Mouse (Mus musculus): Measurements from ENCODE around the gene Ptprcap. TPM values are rescaled to one million over a fixed set of nuclear protein-coding genes. Genes with fewer than 3 reads are reported as not detected.

Gene Ptprcap
- polyA plus RNA-seq, 1 experiment from 2014 or later: 1.3 TPM

DNA sequence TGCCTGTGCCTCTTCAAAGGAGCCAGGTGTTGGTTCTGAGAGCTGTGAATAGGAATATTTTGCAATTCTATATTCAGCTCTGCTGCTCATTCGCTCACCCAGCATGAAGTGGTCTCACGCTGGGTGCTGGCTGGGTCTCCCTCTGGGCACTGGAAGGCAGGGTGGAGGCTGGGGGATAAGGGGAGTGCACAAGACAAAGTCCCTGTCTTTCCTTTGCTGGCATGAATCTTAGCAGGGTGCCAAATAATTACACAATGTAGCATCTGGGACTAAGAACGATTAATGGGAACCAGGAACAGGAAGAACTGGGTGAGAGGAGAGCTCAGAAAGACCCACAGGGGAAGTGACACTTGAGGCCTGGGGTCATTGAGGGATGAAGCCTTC is 6.4 kb upstream of the Ptprcap start:
- no peak overlapping the region for H3K4me2 ChIP-seq (ENCODE audit: low read depth, low read length)
- peaks cover 4% of the 10 kb centered on the region for H3K4me1 ChIP-seq (ENCODE audit: control insufficient read depth, insufficient read depth, low read length)
- ATAC-seq (replicated peaks; ENCODE audit: insufficient number of reproducible peaks, low FRiP score, low TSS enrichment, low read depth) (no peak), DNase-seq (ENCODE audit: low spot score) (no peak)
- no peak overlapping the region for H3K4me3 ChIP-seq (ENCODE audit: low read depth, low read length)
- H3K27me3 ChIP-seq (ENCODE audit: control insufficient read depth, insufficient read depth, low read length): no peaks in the 10 kb centered on the region
- H3K27ac ChIP-seq (replicated peaks; ENCODE audit: low read depth, low read length): no peak overlapping the region
- H3K9ac ChIP-seq (replicated peaks; ENCODE audit: low read length): no peak overlapping the region
- no peaks in the 10 kb centered on the region for H3K9me3 ChIP-seq (replicated peaks; ENCODE audit: control insufficient read depth, low read length)
- no peaks in the 10 kb centered on the region for H3K36me3 ChIP-seq (replicated peaks; ENCODE audit: control insufficient read depth, insufficient read depth, low read depth, low read length)
- WGBS: 37% methylated on average over 3 of the region's 3 CpGs

DNA sequence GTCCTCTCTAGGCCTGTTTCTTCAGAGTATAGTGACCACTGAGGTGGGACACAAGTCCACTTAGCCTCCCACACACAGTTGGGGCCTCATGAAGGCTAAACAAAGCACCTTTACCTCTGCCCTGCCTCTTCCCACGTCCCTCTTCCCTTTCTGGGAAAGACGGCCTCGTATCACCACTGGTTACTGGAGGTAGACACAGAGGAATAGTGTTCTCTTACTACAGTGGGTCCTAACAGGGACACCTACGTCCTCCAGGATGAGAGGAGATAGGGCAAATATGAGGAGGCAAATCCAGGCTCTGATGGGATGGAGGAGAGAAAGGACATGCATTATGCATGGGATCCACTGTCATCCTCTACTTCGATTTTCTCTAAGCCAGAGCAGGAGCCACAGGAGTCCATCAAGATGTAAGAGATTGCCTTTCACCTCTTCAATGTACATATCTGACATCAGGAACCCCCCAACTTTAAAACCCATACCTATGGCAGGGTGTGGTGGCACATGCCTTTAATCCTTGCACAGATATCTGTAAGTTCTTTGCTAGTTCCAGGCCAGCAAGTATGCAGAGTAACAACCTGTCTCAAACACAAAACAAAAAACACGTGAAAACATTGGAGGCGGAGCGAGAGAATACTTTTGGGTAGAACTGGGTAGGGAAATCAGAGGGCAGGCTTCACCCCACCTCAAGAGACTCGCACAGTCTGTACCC is 5.5 kb upstream of the Ptprcap start:
- Histone ChIP-seq H3K9me3 (replicated peaks; ENCODE audit: control insufficient read depth, low read length) (no peaks in the 10 kb centered on the region), H3K27ac (replicated peaks; ENCODE audit: low read depth, low read length) (no peak overlapping the region), H3K36me3 (replicated peaks; ENCODE audit: control insufficient read depth, insufficient read depth, low read depth, low read length) (no peaks in the 10 kb centered on the region), H3K9ac (replicated peaks; ENCODE audit: low read length) (peak overlapping the region; percentile 18; the same call in 1 of the 2 replicates), H3K4me3 (ENCODE audit: low read depth, low read length) (peak overlapping the region; percentile 73), H3K4me2 (ENCODE audit: low read depth, low read length) (0 out of 2 replicates have a peak overlapping the region, but pooled peaks have one; percentile 13), H3K4me1 (ENCODE audit: control insufficient read depth, insufficient read depth, low read length) (peaks cover 4% of the 10 kb centered on the region), H3K27me3 (ENCODE audit: control insufficient read depth, insufficient read depth, low read length) (no peaks in the 10 kb centered on the region)
- ATAC-seq (replicated peaks; ENCODE audit: insufficient number of reproducible peaks, low FRiP score, low TSS enrichment, low read depth) (no peak), DNase-seq (ENCODE audit: low spot score) (no peak)
- 40% methylated on average over 9 of the region's 9 CpGs for WGBS

DNA sequence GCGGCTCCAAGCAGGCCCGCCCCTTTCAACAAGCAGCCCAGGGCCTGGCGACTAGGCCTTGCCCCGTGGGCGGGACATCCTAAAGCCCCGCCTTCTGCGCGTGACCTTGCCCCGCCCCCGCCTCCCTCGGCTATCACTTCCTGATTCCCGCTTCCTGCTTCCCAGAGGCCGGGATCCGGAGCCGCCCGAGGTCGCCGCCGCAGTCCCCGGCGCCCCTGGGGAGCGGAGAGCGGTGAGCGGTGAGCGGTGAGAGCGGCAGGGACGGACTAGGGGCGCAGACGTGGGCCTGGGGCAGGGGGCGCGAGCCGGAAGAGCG is 5.0 kb upstream of the Ptprcap start, which contains the start of gene Coro1b:
Coro1b (plus strand) TSS at position 129 of the 316 bp plus-strand sequence.
- no peaks in the 10 kb centered on the region for H3K9me3 ChIP-seq (replicated peaks; ENCODE audit: control insufficient read depth, low read length)
- H3K27ac ChIP-seq (replicated peaks; ENCODE audit: low read depth, low read length): no peak within 1 kb of the TSS; the same call in 1 of the 2 replicates
- peak within 1 kb of the TSS; percentile 78 for H3K9ac ChIP-seq (replicated peaks; ENCODE audit: low read length)
- H3K36me3 ChIP-seq (replicated peaks; ENCODE audit: control insufficient read depth, insufficient read depth, low read depth, low read length): no peaks in the 10 kb centered on the region
- WGBS: under 1% methylated on average over 33 of the region's 33 CpGs
- peaks cover 4% of the 10 kb centered on the region for H3K4me1 ChIP-seq (ENCODE audit: control insufficient read depth, insufficient read depth, low read length)
- no peaks in the 10 kb centered on the region for H3K27me3 ChIP-seq (ENCODE audit: control insufficient read depth, insufficient read depth, low read length)
- ATAC-seq (replicated peaks; ENCODE audit: insufficient number of reproducible peaks, low FRiP score, low TSS enrichment, low read depth) (peak; percentile 94), DNase-seq (ENCODE audit: low spot score) (peak; percentile 95)
- H3K4me3 ChIP-seq (ENCODE audit: low read depth, low read length): peak within 1 kb of the TSS; percentile 73
- H3K4me2 ChIP-seq (ENCODE audit: low read depth, low read length): peak within 1 kb of the TSS; percentile 84

DNA sequence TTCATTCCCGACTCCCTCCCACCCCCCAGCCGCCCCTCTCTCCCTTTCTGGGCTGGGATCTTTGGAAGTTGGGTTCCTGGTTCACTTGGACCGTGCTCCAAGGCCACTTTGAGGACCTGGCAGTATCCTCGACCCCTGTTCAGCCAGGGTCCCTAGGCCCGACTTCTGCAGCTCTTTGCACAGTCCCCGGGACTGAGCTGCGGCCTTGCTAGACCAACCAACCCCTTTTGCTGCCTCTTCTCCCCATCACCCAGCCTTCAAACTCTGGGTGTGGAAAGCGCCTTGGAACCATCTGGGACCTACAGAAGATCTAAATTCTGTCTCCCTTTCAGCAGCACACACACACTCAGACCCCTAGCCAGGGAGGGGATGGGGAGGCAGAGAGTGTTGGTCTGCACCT is 4.6 kb upstream of the Ptprcap start:
- peak overlapping the region; percentile 73 for H3K4me3 ChIP-seq (ENCODE audit: low read depth, low read length)
- ATAC-seq (replicated peaks; ENCODE audit: insufficient number of reproducible peaks, low FRiP score, low TSS enrichment, low read depth) (0 out of 2 replicates have a peak, but pooled peaks have one; percentile 0), DNase-seq (ENCODE audit: low spot score) (no peak)
- no peaks in the 10 kb centered on the region for H3K27me3 ChIP-seq (ENCODE audit: control insufficient read depth, insufficient read depth, low read length)
- H3K9me3 ChIP-seq (replicated peaks; ENCODE audit: control insufficient read depth, low read length): no peaks in the 10 kb centered on the region
- H3K4me1 ChIP-seq (ENCODE audit: control insufficient read depth, insufficient read depth, low read length): peaks cover 4% of the 10 kb centered on the region
- peak overlapping the region; percentile 84 for H3K4me2 ChIP-seq (ENCODE audit: low read depth, low read length)
- 3% methylated on average over 8 of the region's 8 CpGs for WGBS
- H3K9ac ChIP-seq (replicated peaks; ENCODE audit: low read length): peak overlapping the region; percentile 78
- no peak overlapping the region; the same call in 1 of the 2 replicates for H3K27ac ChIP-seq (replicated peaks; ENCODE audit: low read depth, low read length)
- H3K36me3 ChIP-seq (replicated peaks; ENCODE audit: control insufficient read depth, insufficient read depth, low read depth, low read length): no peaks in the 10 kb centered on the region

DNA sequence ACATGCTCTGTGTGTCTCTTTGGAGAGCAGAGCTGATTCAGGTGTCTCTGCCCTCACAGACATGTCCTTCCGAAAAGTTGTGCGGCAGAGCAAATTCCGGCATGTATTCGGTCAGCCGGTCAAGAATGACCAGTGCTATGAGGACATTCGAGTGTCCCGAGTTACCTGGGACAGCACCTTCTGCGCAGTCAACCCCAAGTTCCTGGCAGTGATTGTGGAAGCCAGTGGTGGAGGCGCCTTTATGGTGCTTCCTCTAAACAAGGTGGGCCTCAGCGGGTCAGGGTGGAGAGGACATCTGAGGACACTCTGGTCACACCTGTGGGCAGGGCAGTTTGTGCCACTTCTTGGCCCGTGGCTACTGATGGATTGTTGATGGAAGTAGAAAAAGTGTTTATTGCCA is 4.1 kb upstream of the Ptprcap start:
- H3K4me2 ChIP-seq (ENCODE audit: low read depth, low read length): peak overlapping the region; percentile 84
- 90% methylated on average over 11 of the region's 11 CpGs for WGBS
- H3K9ac ChIP-seq (replicated peaks; ENCODE audit: low read length): peak overlapping the region; percentile 78
- H3K4me1 ChIP-seq (ENCODE audit: control insufficient read depth, insufficient read depth, low read length): peaks cover 4% of the 10 kb centered on the region
- H3K36me3 ChIP-seq (replicated peaks; ENCODE audit: control insufficient read depth, insufficient read depth, low read depth, low read length): no peaks in the 10 kb centered on the region
- no peak for ATAC-seq (replicated peaks; ENCODE audit: insufficient number of reproducible peaks, low FRiP score, low TSS enrichment, low read depth)
- no peaks in the 10 kb centered on the region for H3K9me3 ChIP-seq (replicated peaks; ENCODE audit: control insufficient read depth, low read length)
- H3K27ac ChIP-seq (replicated peaks; ENCODE audit: low read depth, low read length): no peak overlapping the region
- DNase-seq (ENCODE audit: low spot score): no peak
- H3K4me3 ChIP-seq (ENCODE audit: low read depth, low read length): peak overlapping the region; percentile 73
- no peaks in the 10 kb centered on the region for H3K27me3 ChIP-seq (ENCODE audit: control insufficient read depth, insufficient read depth, low read length)

DNA sequence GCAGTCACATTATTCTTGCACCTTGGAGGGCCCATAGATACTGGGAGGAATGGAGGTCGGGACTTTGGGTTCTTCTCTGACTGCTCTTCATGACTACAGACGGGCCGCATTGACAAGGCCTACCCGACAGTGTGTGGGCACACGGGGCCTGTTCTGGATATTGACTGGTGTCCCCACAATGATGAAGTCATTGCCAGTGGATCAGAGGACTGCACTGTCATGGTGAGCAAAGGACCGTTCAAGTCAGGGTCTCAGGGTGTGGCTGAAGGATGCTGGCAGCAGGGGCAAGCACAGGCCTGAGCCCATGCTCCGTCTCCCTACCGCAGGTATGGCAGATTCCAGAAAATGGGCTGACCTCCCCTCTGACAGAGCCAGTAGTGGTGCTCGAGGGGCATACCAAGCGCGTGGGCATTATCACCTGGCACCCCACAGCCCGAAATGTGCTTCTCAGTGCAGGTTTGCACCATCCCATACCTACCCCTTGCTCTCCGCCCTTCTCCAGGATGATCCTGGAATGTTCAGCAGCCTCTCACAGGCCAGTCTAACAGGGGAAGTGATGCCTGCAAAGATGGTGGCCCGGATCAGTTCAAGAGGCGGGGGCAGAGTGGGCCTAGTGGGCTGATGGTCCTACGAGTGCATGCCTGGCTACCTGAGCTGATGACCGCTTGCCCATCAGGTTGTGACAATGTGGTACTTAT is 3.5 kb upstream of the Ptprcap start:
- WGBS: 94% methylated on average over 17 of the region's 17 CpGs
- H3K4me1 ChIP-seq (ENCODE audit: control insufficient read depth, insufficient read depth, low read length): peaks cover 4% of the 10 kb centered on the region
- no peaks in the 10 kb centered on the region for H3K27me3 ChIP-seq (ENCODE audit: control insufficient read depth, insufficient read depth, low read length)
- H3K4me3 ChIP-seq (ENCODE audit: low read depth, low read length): no peak overlapping the region
- no peak overlapping the region for H3K4me2 ChIP-seq (ENCODE audit: low read depth, low read length)
- no peak overlapping the region for H3K27ac ChIP-seq (replicated peaks; ENCODE audit: low read depth, low read length)
- no peak for DNase-seq (ENCODE audit: low spot score)
- H3K9me3 ChIP-seq (replicated peaks; ENCODE audit: control insufficient read depth, low read length): no peaks in the 10 kb centered on the region
- no peak for ATAC-seq (replicated peaks; ENCODE audit: insufficient number of reproducible peaks, low FRiP score, low TSS enrichment, low read depth)
- no peaks in the 10 kb centered on the region for H3K36me3 ChIP-seq (replicated peaks; ENCODE audit: control insufficient read depth, insufficient read depth, low read depth, low read length)
- H3K9ac ChIP-seq (replicated peaks; ENCODE audit: low read length): no peak overlapping the region

DNA sequence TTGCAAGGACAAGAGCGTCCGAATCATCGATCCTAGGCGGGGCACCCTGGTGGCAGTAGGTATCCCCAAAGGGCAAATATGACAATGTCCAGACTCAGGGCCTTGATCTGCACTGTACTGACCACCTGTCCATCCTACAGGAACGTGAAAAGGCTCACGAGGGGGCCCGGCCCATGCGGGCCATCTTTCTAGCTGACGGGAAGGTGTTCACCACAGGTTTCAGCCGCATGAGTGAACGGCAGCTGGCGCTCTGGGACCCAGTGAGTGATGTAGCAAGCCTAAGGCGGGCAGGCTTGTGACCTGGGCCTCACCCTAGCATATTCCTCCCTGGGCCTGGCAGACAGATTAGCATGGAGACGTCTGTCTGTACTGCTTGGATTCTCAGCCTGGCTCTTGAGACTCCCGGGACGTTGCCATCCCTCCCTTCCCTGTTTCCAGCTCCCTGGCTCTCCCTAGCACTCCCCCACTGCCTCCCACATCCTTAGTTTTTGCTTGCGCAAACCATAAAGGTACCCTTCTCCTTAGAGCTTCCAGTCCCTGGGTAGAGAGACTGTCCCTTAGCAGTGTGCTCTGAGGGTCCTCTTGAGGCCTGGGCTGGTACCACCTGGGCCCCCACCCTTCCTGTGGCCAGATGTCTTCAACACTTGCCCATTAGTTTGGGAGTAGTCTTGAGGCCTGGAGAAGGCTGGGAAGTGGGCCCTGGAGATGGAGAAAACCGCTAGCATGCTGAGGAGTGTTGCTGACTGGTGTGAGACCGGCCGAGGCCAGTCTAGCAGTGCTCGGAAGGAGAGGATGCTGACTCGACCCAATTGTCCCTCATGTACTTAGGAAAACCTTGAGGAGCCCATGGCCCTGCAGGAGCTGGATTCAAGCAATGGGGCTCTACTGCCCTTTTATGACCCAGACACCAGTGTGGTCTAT is 2.6 kb upstream of the Ptprcap start:
- DNase-seq (ENCODE audit: low spot score) (no peak), ATAC-seq (replicated peaks; ENCODE audit: insufficient number of reproducible peaks, low FRiP score, low TSS enrichment, low read depth) (no peak)
- WGBS: 90% methylated on average over 22 of the region's 22 CpGs
- Histone ChIP-seq H3K27me3 (ENCODE audit: control insufficient read depth, insufficient read depth, low read length) (no peaks in the 10 kb centered on the region), H3K4me1 (ENCODE audit: control insufficient read depth, insufficient read depth, low read length) (peaks cover 4% of the 10 kb centered on the region), H3K4me2 (ENCODE audit: low read depth, low read length) (no peak overlapping the region), H3K9ac (replicated peaks; ENCODE audit: low read length) (no peak overlapping the region), H3K9me3 (replicated peaks; ENCODE audit: control insufficient read depth, low read length) (no peaks in the 10 kb centered on the region), H3K4me3 (ENCODE audit: low read depth, low read length) (no peak overlapping the region), H3K27ac (replicated peaks; ENCODE audit: low read depth, low read length) (no peak overlapping the region), H3K36me3 (replicated peaks; ENCODE audit: control insufficient read depth, insufficient read depth, low read depth, low read length) (no peaks in the 10 kb centered on the region)
